Mouse (Mus musculus): ENCODE measurements around the gene Olfr419.

DNA sequence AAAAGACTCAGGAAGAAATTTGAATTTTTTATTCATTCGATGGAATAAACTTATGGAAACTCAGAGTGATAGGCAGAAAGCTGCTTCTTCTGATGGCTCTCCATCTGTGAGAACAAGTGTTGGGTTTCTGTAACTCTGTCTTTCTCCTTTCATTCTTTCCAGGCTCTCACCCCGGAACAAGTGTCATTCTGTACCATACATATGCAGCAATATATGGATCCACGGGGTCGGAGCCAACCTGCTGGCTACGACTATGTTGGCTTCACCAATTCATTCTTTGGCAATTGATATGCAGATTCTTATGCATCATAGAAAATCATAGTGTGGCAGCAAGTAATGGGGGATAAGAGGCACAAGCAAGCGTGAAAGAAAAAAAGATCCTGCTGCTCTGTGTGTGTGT lies 4.7 kb downstream of the Olfr419 start:
- TF ChIP-seq POLR2A (IDR thresholded peaks at IDR 0.05; ENCODE audit: control insufficient read depth, low read depth, low read length) (no peak), CTCF (IDR thresholded peaks at IDR 0.05; ENCODE audit: control insufficient read depth, insufficient read depth, insufficient replicate concordance, low read depth, low read length) (no peak)
